Mouse (Mus musculus) heart, embryonic 10.5 days (tissue): ENCODE results near the gene Nmnat1. TPM values are rescaled to one million over a fixed set of nuclear protein-coding genes. Genes with fewer than 3 reads are reported as not detected.

Experiments used
- DNase-seq: peaks from one replicate; pipeline ENCODE4 v3.0.0-alpha.2; 2017; ENCODE audit warnings: low spot score
- H3K27ac ChIP-seq: fragments of 300-500 bp; sonication (generic); 2 replicates; pipeline ENCODE4 v1.5.1; 2016; ENCODE audit warnings: mild to moderate bottlenecking
- H3K27me3 ChIP-seq: fragments of 300-500 bp; sonication (generic); 2 replicates; pipeline ENCODE4 v1.6.1; 2016; ENCODE audit warnings: mild to moderate bottlenecking; ENCODE audit not compliant: poor library complexity, insufficient read depth, severe bottlenecking
- H3K36me3 ChIP-seq: fragments of 300-500 bp; sonication (generic); 2 replicates; pipeline ENCODE4 v1.6.1; 2016; ENCODE audit warnings: mild to moderate bottlenecking, moderate library complexity
- H3K4me1 ChIP-seq: fragments of 300-500 bp; sonication (generic); 2 replicates; pipeline ENCODE4 v1.6.1; 2016; ENCODE audit warnings: mild to moderate bottlenecking
- H3K4me3 ChIP-seq: fragments of 300-500 bp; sonication (generic); 2 replicates; pipeline ENCODE4 v1.5.1; 2016; ENCODE audit warnings: mild to moderate bottlenecking, moderate library complexity
- H3K9me3 ChIP-seq: fragments of 300-500 bp; sonication (generic); 2 replicates; pipeline ENCODE4 v1.6.1; 2016; ENCODE audit warnings: mild to moderate bottlenecking, moderate library complexity
- WGBS: fragments of 180-500 bp; shearing (Covaris S2); methylation state at CpG from one replicate; pipeline ENCODE4 v1.1.7; 2016; 5-methylcytosine and 5-hydroxymethylcytosine counted together
- polyA plus RNA-seq: library from polyadenylated mRNA; unstranded; fragments of >200 nt; fragmentation: Nextera tagmentation; extraction: Ambion mirVana; gene quantifications from 2 replicates; pipeline ENCODE4 v1.2.1, GENCODE M21; 2016

Nmnat1 gene
- polyA plus RNA-seq: 15.9 and 16.9 TPM in 2 replicates

DNA sequence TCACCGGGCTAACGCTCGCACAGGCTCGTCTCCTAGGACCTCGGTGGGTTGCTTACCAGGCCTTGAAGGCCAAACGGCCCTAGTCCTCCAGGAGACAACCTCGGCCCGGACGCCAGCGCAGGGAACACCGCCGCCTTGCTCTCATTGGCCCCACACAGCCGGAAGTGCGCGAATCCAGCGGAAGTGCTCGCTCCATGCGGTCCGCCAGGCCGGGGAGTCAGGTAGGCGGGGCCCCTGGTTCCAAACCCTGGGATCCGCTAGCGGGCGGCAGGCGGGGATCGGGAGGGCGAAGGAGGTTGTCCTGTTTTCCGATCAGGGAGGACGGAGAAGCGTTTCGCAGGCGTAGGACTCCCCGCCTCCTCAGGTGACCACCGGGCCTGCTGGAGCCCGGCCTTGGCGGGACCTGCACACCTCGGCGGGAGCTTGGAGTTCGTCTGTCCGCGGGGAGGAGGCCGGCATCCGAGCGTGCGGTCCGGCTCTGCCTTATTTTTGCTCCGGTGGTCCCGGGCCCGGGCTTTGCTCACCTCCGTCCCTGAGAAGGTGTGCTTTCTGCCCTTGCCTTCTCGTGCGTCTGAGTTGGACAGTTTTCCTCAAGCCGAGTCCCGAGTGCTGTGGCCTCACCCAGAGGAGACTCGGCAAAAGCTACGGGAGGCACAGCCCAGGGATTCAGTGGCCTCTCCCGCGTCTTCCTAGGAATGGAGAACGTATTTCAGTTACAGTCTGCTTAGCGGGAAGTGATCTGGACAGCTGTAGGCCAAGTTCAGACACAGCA lies at the start of gene Nmnat1, which contains the start of gene Lzic:
Gene Nmnat1 (minus strand): TSS at position 150 of the 772 bp plus-strand sequence.
Gene Lzic (plus strand): TSS at position 177 of the 772 bp plus-strand sequence.
- H3K27me3 ChIP-seq: no peaks in the 10 kb centered on the region
- no peaks in the 10 kb centered on the region for H3K9me3 ChIP-seq
- H3K4me1 ChIP-seq: peaks cover 21% of the 10 kb centered on the region; the same call in 1 of the 2 replicates
- peak; percentile 97 for DNase-seq
- H3K4me3 ChIP-seq: peak within 1 kb of the TSS; percentile 92
- WGBS: under 1% methylated on average over 60 of the region's 60 CpGs
- H3K36me3 ChIP-seq: peaks cover 35% of the 10 kb centered on the region
- peak within 1 kb of the TSS; percentile 95 for H3K27ac ChIP-seq

DNA sequence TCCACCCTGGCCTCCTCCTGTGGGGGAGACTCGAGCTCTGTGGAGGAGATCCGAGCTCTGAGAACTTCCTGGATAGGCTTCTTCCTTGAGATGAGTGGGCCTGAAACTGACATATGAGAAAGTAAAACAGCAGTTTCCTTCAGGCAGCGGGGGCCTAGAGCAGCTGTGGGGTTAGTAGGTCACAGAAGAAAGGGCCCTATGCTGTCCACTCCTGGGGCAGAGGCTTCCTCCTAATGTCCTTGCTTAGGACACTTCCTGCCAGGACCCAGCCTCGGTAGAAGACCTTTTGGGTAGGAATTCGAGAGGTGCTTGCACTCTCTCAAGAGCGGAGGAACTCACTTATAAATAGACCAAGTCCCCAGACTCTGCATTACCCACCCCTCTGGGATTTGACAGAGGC lies 44.7 kb upstream of the Nmnat1 start:
- Histone ChIP-seq H3K9me3 (no peaks in the 10 kb centered on the region), H3K36me3 (no peaks in the 10 kb centered on the region), H3K27ac (peak overlapping the region; percentile 69; the same call in 1 of the 2 replicates), H3K27me3 (no peaks in the 10 kb centered on the region), H3K4me1 (peaks cover 49% of the 10 kb centered on the region), H3K4me3 (peak overlapping the region; percentile 8)
- WGBS: 36% methylated on average over 6 of the region's 6 CpGs
- DNase-seq: no peak

DNA sequence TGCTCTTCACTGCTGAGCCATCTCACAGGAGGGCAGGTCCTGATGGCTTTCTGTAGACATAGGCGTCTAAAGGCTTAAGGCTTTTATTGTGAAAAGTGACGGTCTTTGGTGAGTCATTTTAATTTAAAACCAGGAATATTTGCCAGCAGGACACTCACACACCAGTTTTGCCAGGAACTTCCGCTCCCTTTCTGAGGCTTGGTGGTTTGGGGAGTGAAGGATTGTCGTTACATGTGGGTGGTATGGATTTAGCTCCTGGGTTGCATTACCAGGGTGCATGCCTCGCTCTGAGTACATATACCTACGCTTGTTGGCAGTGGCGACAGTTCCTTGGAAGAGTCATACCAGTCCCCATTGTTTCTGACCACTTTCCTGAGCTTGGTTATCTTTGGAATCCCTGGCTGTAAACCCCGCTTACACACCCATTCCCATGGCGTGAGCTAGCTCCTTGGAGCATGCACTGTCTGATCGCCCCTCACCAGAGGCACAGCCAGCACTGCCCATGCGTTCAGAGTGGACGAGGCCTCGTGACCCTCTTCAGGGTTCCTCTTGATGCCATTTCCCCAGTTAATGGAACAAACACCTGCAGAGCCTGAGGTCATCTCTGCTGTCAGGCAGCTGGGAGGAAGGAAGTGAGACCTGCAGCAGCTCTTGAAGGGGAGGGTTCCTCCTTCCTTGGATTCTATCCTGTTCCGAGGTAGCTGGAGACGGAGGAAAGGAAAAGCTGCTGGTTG lies 42.8 kb upstream of the Nmnat1 start:
- H3K4me1 ChIP-seq: peaks cover 65% of the 10 kb centered on the region

DNA sequence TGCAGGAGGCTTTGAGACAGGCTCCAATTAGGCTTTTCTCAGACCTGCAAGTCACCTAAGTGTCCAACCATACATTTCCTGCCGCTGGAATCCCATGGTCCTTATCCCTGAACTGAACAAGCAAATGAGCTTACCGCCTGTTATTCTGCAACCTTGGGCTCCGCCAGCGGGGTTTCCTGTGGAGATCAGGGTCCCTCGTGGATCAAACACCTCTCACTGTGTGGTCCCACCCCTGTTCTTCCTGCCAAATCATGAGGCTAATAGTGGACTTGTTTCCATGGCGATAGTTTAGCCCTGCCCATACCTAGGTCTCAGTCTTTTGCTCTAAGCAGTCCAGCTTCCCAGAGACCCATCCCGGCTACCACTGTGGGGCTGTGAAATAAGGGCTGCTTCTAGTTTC lies 41.3 kb upstream of the Nmnat1 start:
- no peak overlapping the region for H3K4me3 ChIP-seq
- 0 out of 2 replicates have a peak overlapping the region, but pooled peaks have one; percentile 52 for H3K27ac ChIP-seq
- peaks cover 74% of the 10 kb centered on the region for H3K4me1 ChIP-seq
- H3K9me3 ChIP-seq: no peaks in the 10 kb centered on the region
- 62% methylated on average over 7 of the region's 7 CpGs for whole genome bisulfite sequencing
- no peaks in the 10 kb centered on the region for H3K36me3 ChIP-seq
- no peaks in the 10 kb centered on the region for H3K27me3 ChIP-seq
- DNase-seq: no peak

More for the DNA sequence above, 42.8 kb upstream of the Nmnat1 start:
- H3K36me3 ChIP-seq: no peaks in the 10 kb centered on the region
- no peaks in the 10 kb centered on the region for H3K9me3 ChIP-seq
- no peak for DNase-seq
- H3K4me3 ChIP-seq: no peak overlapping the region
- WGBS: 69% methylated on average over 15 of the region's 15 CpGs
- H3K27me3 ChIP-seq: no peaks in the 10 kb centered on the region
- H3K27ac ChIP-seq: no peak overlapping the region

DNA sequence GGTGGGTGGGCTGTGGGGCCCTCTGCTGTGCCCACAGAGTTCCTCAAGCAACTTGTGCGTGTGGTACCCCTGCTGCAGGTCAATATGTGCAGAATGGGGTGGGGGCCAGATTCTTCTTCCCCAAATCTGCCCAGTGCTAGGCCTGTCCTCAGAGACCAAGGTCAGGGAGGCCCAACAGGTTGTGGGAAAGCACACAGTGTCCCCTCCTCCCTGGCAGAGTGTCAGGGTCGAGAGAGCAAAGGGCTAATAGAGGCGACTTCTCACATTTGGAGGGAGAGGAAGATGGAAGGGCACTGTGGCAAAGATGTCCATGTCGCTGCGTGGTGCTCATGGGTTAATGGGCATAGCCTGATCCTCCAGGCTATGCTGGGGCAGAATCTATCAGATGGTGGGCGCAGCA lies 40.8 kb upstream of the Nmnat1 start:
- H3K27me3 ChIP-seq: no peaks in the 10 kb centered on the region
- no peak overlapping the region for H3K4me3 ChIP-seq
- 73% methylated on average over 6 of the region's 6 CpGs for WGBS
- H3K36me3 ChIP-seq: no peaks in the 10 kb centered on the region
- no peaks in the 10 kb centered on the region for H3K9me3 ChIP-seq
- peaks cover 79% of the 10 kb centered on the region for H3K4me1 ChIP-seq
- peak overlapping the region; percentile 52 for H3K27ac ChIP-seq
- DNase-seq: no peak

DNA sequence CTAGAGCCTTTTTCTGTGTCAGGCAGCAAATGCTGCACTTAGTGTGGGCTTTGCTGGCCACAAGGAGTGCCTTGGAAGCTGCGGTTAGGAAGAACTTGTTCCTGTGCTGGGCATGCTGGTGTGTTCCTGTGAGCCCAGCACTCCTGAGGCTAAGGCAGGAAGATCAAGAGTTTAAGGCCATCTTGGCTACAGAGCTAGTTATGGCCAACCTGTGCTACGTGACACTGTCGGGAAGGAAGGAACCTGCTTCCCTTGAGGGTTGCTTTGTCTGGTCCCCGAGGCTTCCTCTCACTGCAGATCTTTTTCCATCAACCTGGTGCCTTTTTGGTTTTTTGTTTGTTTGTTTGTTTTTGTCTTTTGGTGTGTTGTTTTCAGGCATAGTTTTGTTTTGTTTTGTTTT lies 40.2 kb upstream of the Nmnat1 start:
- no peaks in the 10 kb centered on the region for H3K27me3 ChIP-seq
- no peak for DNase-seq
- 86% methylated on average over 4 of the region's 4 CpGs for whole genome bisulfite sequencing
- H3K4me1 ChIP-seq: peaks cover 82% of the 10 kb centered on the region
- H3K4me3 ChIP-seq: no peak overlapping the region
- peak overlapping the region; percentile 60 for H3K27ac ChIP-seq
- H3K9me3 ChIP-seq: no peaks in the 10 kb centered on the region
- no peaks in the 10 kb centered on the region for H3K36me3 ChIP-seq

DNA sequence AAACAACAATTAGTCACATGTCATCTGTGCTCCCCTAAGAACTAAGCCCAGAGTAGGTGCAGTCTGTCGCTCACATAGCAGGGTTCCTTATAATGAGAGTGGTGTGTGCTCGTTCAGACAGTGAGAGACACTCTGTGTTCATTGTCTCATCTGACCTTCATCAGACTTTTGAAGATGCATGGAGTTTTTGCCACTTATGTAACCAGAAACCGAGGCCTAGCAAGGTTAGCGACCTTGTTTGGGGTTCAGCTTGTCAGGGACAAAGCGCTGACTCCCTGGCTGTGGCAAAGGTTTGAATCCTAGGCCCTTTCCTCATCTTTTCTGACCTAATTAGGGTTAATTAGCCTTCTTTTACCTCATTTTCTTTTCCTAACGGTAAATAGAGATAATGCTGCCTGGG lies 39.0 kb upstream of the Nmnat1 start:
- peaks cover 74% of the 10 kb centered on the region for H3K4me1 ChIP-seq
- no peaks in the 10 kb centered on the region for H3K27me3 ChIP-seq
- no peaks in the 10 kb centered on the region for H3K9me3 ChIP-seq
- H3K27ac ChIP-seq: no peak overlapping the region; the same call in 1 of the 2 replicates
- H3K36me3 ChIP-seq: no peaks in the 10 kb centered on the region
- H3K4me3 ChIP-seq: no peak overlapping the region
- WGBS: 82% methylated on average over 6 of the region's 6 CpGs
- no peak for DNase-seq

DNA sequence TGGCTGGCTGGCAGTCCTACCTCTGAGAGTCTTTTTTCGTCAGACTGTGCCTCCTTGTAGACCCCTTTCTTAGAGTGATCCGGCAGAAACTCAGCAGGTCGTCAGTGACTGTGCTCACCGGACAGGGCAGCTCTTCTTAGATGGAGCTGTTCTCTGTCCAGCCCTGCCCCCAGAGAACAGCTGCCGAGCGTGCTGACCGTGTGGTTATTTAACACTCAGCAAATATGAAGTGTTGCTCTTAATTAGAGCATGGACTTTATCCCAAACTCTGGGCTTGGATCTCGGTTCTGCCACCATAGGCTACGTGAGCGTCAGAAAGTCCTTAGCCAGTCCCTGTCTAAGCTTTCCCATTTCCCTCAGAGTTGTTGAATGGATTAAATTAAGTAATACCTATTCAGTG lies 36.3 kb upstream of the Nmnat1 start:
- Histone ChIP-seq H3K4me3 (no peak overlapping the region), H3K27ac (no peak overlapping the region), H3K9me3 (no peaks in the 10 kb centered on the region), H3K27me3 (no peaks in the 10 kb centered on the region), H3K36me3 (no peaks in the 10 kb centered on the region), H3K4me1 (peaks cover 63% of the 10 kb centered on the region)
- no peak for DNase-seq
- WGBS: 71% methylated on average over 10 of the region's 10 CpGs

DNA sequence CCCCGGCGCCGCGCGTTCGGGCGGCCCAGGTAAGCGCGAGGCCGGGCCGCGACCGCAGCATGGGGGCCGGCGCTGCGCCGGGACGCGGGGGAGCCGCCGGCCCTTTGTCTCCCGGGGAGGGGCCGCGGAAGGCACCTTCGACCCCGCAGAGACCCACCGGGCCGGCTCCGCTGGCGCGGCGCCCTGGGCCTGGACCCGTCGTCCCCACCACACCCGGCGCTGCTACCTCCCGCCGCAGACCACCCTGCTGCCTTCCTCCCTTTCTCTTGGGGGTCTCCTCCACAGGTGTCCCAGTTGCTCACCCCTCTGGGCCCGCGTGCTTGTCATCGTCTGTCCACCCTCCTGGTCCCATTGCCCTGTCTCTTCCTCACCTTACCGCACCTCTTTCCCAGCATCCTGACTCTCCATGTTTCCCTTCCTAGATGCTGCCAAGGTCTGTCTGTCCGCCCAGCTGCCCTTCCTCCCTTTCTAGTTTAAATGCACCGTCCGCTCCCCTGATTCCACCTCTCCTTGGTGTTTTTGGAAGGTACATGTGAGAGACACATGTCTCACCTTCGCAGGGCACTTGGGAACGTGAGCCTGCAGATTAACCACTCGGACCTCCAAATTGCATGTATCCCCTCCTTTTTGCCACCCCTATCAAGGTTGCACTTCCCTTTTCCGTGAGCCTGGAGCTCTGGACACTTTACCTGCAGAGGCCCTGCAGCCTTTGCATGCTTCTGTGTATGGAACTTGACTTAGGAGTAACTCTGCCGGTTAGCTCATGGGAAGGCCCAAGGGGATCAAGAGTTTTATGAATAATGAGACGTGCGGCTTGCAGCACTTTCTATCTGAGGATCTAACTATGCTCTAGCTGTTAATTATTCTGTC lies 33.6 kb upstream of the Nmnat1 start:
- no peaks in the 10 kb centered on the region for H3K27me3 ChIP-seq
- no peaks in the 10 kb centered on the region for H3K9me3 ChIP-seq
- no peak for DNase-seq
- 4% methylated on average over 51 of the region's 52 CpGs for WGBS
- H3K27ac ChIP-seq: peak overlapping the region; percentile 92
- peaks cover 36% of the 10 kb centered on the region for H3K4me1 ChIP-seq
- no peaks in the 10 kb centered on the region for H3K36me3 ChIP-seq
- peak overlapping the region; percentile 76 for H3K4me3 ChIP-seq

DNA sequence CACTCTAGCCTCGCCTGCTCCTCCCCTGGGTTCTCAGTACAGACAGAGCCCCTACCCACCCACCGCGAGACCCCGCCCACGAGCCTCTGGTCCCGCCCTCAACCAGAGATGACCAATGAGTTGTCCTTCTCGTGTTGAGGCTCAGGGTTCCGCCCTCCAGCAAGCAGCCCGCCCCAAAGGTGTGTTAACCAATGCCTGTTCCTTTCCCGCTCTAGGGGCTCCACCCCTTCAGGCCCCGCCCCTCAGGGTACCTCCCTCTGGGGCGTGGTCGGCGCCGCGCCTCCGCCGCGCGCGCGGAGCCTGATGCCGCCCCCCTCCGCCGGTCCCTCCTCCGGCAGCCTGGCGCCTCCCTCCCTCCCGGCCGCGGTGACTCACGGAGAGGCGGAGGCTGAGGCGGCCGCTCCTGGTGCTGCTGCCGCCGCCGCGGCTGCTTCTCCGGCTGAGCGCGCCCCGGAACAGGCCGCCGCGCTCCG lies 32.9 kb upstream of the Nmnat1 start, which contains the start of gene Ctnnbip1:
Gene Ctnnbip1 (plus strand): TSS at position 369 of the 473 bp plus-strand sequence.
- under 1% methylated on average over 31 of the region's 46 CpGs for WGBS

DNA sequence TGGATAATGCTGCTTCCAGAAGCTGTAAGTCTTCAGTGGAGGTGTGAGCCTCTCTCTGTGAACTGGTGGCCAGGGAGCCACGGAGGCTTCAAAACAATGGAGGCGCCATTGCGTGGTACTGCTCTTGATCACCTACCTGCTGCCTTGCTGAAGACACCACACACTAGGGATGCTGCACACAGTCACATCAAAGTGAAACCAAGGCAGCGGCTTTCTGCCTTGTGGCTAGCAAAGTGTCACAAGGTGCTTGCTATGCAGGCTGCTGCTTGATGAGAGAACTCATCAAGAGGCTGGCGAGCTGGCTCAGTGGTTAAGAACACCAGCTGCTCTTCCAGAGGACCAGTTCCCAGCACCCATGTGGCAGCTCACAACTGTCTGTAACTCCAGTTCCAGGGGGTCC lies 30.7 kb upstream of the Nmnat1 start:
- Histone ChIP-seq H3K4me1 (peaks cover 20% of the 10 kb centered on the region), H3K9me3 (no peaks in the 10 kb centered on the region), H3K27ac (no peak overlapping the region), H3K27me3 (no peaks in the 10 kb centered on the region), H3K36me3 (no peaks in the 10 kb centered on the region), H3K4me3 (no peak overlapping the region)
- DNase-seq: no peak
- 87% methylated on average over 5 of the region's 5 CpGs for WGBS

More for the DNA sequence above, 32.9 kb upstream of the Nmnat1 start, which contains the start of gene Ctnnbip1:
- Histone ChIP-seq H3K27ac (peak within 1 kb of the TSS; percentile 92), H3K4me1 (peaks cover 33% of the 10 kb centered on the region), H3K9me3 (no peaks in the 10 kb centered on the region), H3K4me3 (peak within 1 kb of the TSS; percentile 76), H3K36me3 (no peaks in the 10 kb centered on the region), H3K27me3 (no peaks in the 10 kb centered on the region)
- DNase-seq: peak; percentile 99

DNA sequence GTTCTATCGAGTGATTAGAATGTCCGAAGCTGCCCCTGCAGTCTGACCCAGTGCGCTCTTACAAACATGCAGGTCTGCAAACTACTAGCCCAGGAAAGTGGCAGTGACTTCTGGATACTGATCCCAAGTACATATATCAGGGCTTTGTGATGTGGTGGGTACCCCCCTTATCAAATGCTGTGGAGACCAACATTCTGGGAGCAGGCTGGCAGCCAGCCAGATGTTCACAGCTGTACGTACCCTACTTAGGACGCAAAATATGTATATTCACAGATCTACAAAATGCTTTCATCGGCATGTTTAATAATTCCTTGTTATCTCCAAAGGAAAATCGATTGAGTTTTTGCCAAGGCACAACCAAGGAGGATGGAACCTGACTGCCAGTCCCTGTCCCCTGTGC lies 27.1 kb upstream of the Nmnat1 start:
- 84% methylated on average over 7 of the region's 7 CpGs for WGBS
- Histone ChIP-seq H3K4me3 (no peak overlapping the region), H3K9me3 (no peaks in the 10 kb centered on the region), H3K27ac (no peak overlapping the region), H3K4me1 (0 out of 2 replicates have a peak, but pooled peaks cover 4% of the 10 kb centered on the region), H3K27me3 (no peaks in the 10 kb centered on the region), H3K36me3 (no peaks in the 10 kb centered on the region)
- no peak for DNase-seq
